Mouse (Mus musculus) spleen, adult 2 months (tissue): Measurements from ENCODE around the gene Itpr3.

Experiments used
- CTCF ChIP-seq: fragments of 200-500 bp; IDR thresholded peaks from 2 replicates; pipeline ENCODE4 v1.5.1; 2011; ENCODE audit warnings: mild to moderate bottlenecking, inconsistent platforms; ENCODE audit not compliant: insufficient read depth, insufficient read length, insufficient replicate concordance; ENCODE audit errors: extremely low read depth
- POLR2A ChIP-seq: fragments of 200-500 bp; IDR thresholded peaks from 2 replicates; pipeline ENCODE4 v1.6.1; 2011; ENCODE audit warnings: low read depth, low read length, inconsistent platforms

DNA sequence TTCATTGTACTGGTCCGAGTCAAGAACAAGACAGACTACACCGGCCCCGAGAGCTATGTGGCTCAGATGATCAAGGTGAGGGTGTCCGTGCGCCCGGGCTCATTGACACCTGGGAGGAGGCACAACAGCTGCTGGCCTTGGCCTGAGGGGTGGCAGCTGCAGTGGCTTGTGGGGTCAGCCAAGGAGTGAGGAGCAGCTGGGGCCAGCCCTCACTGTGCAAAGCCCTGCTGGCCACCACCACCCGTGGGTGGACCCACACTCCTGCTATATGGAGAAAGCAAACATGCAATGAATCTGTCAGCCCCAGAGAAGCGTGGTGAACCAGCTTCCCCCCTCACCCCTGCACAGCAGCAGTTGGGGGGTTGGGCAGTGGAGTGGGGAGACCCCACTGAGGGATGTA is 62.9 kb downstream of the Itpr3 start:
- no peak for TF ChIP-seq POLR2A
- no peak for TF ChIP-seq CTCF
